Mouse (Mus musculus): ENCODE results near the gene Wdr37.
"Not testable (repeated sequence)": the region's sequence is repeated elsewhere in the genome, so short reads cannot be mapped to it uniquely, and the experiment has no call there.

Wdr37 gene

GRCm38 (mm10) chr13:8871314-8871962, at the start of gene Wdr37:
Wdr37 (minus strand) TSS chr13:8871909.
- ATAC-seq (ENCODE audit: insufficient number of reproducible peaks, low FRiP score, low TSS enrichment): peak; percentile 69

DNA sequence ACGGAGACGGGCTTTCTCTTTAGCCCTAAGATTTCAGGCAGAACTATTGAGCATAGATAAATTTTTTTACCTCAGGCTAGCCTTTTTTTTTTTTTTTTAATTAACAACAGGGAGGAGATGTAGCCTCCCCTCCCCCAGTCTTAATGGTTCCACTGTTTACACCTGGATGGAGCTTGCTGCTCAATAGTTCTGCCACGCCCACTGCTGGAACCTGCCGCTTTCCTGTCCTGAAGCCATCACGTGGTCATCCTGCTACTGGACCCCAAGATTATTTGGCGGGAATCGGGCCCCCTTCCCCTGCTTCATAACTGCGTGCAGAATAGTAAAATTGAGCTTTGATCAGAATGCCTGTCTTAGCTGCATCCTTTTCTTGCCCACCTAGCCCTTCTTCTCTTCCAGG, 42.2 kb upstream of the Wdr37 start:
- ATAC-seq (ENCODE audit: insufficient number of reproducible peaks, low FRiP score, low TSS enrichment): not testable (repeated sequence)

DNA sequence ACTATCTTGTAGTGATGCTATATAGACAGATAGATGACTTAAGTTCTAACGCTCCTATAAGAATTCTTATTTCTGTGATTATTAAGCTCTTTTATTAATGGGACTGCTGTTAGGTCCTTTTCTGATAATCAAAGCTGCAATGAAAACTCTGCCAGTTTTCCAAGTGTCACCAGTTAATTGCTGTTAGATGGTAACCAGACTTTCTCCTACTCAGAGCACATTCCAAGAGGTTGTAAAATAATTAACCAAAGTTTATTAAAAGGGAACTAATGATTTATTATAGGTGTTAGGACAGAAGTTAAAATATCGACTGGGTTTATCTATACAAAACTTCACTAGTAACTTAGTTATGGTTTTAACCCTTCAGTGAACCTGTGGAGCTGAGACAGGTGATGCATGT, 34.3 kb upstream of the Wdr37 start:
- ATAC-seq (ENCODE audit: insufficient number of reproducible peaks, low FRiP score, low TSS enrichment): not testable (repeated sequence)

DNA sequence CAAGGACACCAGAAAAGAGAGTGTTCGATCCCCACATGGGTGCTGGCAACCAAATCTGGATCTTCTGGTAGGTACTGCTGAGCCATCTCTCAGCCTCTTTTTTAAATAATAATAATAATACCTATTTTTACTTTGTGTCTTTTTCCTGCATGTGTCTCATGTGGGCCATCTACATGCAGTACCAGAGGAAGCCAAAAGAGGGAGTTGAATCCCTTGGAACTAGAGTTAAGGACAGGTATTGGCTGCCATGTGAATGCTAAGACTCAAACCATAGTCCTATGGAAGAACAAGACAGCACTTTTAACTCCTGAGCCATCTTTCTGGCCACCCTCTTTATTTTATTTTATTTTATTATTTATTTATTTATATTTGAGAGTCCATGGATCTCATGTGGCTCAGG, 16.9 kb upstream of the Wdr37 start:
- ATAC-seq (ENCODE audit: insufficient number of reproducible peaks, low FRiP score, low TSS enrichment): no peak

DNA sequence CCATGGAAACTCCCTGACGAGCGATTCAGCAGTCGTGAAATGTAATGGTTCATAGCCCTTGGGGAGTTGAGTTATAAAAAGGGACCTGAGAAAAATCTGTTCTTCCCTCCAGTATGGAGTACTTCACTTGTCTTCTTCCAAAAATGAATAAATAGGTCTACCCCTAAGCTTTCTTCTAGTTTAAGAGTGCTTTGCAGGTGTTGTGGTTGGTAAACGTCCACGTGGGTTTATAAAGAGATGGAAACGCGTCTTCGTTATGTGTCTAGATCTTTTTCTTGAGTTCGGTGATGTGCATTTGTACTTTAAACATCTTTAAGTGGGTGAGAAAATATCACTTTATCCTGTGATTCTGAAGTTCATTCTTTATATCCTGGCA, 14.5 kb upstream of the Wdr37 start:
- no peak for ATAC-seq (ENCODE audit: insufficient number of reproducible peaks, low FRiP score, low TSS enrichment)

- peak; percentile 98 for ATAC-seq (ENCODE audit: insufficient number of reproducible peaks, low FRiP score, low TSS enrichment)
Observed at GRCm38 (mm10) chr13:8885445-8886184, 13.9 kb upstream of the Wdr37 start, which contains the start of gene Idi1. Idi1 (plus strand) TSS chr13:8885501.

GRCm38 (mm10) chr13:8883870-8884269, 12.2 kb upstream of the Wdr37 start:
- not testable (repeated sequence) for ATAC-seq (ENCODE audit: insufficient number of reproducible peaks, low FRiP score, low TSS enrichment)

DNA sequence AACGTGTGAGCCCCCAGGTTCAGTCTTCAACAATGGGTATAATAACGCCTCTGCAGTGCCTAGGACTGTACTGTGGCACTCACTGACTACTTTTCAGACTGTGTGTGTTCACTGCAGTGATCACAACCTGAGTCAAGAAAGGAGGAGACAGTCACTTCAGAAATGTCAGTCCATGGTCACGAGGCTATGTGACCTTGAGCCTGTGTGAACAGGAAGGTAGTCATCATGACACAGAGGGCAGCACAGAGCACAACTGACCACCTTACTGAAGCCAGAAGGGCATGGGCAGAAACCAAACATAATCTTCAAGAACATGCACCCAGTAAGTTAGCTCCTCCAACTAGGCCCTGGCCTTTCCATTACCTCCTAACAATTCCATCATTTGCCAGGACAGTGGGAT, 9.9 kb upstream of the Wdr37 start:
- ATAC-seq (ENCODE audit: insufficient number of reproducible peaks, low FRiP score, low TSS enrichment): no peak

DNA sequence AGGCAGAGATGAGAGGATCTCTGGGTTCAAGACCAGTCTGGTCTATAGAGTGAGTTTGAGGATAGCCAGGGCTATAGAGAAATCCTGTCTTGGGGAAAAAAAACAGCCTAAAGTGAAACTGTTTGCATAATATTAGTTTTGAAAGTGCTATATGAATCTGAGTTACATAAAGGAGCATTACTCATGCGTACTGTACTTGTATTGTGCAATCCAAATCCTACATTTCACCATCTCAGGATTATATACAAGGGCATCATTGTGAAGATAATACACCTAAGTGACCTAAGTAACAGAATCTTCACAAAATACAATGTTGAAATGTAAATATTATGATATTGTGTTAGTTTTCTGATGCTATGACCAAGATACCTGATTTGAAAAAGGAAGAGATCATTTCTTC, 2.1 kb upstream of the Wdr37 start:
- ATAC-seq (ENCODE audit: insufficient number of reproducible peaks, low FRiP score, low TSS enrichment): no peak

DNA sequence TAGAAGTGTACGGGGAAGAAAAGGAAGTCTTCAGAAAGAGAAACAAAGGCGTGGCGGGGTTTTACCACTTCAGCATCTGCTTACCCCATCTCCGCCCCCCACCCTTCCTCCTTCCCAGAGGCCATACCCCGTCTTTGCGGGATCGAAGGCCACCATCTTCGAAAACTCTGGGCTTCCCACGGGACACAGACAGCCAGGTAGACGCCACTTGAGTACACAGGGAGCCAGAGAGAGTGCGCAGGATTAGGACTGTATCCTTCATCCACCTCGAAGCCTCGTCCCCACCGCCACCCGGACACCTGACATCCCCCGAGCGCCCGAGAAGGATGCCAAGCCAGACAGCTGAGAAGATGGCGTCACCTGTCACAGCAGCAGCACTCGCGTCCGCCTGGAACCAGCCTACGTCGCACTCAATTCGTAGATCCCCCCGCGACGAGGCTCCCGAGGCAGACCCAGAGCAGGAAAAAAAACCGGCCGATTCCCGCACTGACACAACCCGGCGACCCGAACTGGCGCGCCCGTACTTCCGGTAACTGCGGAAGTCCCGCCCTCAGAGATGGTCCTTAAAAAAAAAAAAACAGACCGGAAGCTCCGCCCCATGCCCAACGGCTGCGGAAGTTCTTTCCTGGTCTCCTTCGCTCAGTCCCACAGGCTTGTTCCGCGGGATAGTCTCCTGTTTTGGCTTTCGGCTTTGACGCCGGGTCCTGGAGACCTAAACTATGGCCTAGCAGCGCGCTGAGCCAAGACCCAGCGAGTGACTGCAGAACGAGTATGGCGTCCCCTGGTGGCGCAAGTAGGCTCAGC, 997 bp downstream of the Wdr37 start:
- peak; percentile 89 for ATAC-seq (ENCODE audit: insufficient number of reproducible peaks, low FRiP score, low TSS enrichment)

DNA sequence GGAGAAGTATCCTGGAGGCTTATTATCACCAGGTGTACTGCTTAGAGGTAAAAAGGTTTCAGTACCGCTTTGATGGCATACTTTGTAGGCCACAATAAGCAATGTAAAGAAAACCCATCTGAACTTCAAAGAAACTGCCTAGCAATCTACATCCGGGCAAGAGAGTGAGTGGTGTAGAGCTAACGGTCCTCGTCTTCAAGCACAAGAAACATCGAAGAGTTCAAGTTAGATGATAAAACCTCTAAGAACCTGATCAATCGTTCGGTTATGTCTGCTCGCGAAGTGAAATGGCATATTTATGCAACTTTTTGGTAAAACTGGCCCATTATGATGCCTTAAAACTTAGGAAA, 1.6 kb downstream of the Wdr37 start:
- ATAC-seq (ENCODE audit: insufficient number of reproducible peaks, low FRiP score, low TSS enrichment): no peak

DNA sequence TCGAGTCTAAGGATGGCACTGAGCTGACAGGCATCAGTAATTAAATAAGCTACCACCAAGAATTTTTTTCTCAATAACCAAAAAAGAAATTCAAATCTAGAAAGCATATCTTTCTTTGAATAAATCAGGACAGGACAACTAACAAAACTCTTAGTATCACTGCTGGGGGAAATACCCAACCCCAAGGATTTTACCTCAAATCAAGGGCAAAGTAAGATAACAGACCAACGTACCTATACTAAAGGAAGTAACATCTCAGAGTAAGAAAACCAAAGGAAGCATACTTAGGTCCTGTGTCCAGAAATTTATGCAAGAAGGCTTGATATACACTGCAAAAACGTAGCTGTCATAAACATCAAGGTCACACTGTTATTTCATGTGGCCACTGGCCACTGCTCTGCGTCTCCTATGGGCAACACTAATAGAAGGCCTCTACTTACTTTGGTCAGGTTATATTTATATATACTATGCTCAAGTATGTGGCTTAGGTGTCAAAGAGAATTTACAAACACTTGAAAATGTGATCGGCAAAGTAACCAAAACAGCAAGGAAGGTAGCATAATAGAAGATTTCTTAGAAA, 2.0 kb downstream of the Wdr37 start:
- no peak for ATAC-seq (ENCODE audit: insufficient number of reproducible peaks, low FRiP score, low TSS enrichment)

DNA sequence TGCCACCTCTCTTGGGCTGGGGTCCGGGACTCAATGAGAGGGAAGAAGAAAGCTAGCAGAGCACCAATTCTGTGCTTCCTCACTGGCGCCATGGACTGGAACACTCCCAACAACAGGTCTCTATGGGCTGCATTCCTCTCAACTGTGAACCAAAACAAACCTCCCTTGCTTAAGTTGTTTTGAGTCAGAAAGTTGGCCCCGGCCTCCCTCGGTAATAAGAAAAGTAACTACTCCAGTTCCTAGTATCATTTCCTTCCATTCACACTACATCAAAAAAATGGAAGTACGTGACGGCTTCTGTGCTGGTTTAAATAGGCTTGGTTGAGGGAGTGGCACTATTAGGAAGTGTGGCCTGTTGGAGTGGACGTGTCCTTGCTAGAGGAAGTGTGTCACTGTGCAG, 5.1 kb downstream of the Wdr37 start:
- ATAC-seq (ENCODE audit: insufficient number of reproducible peaks, low FRiP score, low TSS enrichment): no peak

DNA sequence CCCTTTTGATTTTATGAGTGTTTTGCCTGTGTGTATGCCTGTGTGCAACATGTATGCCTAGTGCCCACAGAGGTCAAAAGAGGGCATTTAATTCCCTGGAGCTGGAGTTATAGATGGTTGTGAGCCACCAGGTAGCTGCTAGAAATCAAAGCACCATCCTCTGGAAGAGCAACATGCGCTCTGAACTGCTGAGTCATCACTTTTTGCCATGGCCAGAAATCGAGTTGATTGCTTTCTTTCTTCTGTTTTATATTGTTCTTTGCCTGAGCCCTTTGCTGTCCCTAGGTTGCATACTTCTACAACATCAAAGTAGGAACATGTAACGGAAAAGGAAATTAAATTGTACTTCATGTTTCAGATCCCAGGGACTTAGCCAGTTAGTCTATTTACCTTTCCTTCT, 6.7 kb downstream of the Wdr37 start:
- no peak for ATAC-seq (ENCODE audit: insufficient number of reproducible peaks, low FRiP score, low TSS enrichment)

DNA sequence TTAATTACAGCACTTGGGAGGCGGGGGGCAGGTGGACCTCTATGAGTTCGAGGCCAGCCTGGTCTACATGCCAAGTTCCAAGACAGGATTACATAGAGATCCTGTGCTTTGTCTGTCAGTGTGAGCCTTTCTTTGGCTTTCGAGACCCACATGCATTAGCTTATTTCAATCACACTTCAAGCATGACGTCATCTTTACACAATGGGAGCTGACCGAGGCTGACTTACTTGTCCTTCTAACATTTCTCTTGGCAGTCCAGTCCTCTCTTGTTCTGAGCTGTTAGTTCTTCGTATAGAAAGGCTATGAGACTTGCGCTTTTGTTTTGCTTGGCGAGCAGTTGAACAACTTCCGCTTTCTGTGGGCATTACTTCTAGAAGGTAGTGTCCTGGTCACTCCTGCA, 10.8 kb downstream of the Wdr37 start:
- no peak for ATAC-seq (ENCODE audit: insufficient number of reproducible peaks, low FRiP score, low TSS enrichment)

DNA sequence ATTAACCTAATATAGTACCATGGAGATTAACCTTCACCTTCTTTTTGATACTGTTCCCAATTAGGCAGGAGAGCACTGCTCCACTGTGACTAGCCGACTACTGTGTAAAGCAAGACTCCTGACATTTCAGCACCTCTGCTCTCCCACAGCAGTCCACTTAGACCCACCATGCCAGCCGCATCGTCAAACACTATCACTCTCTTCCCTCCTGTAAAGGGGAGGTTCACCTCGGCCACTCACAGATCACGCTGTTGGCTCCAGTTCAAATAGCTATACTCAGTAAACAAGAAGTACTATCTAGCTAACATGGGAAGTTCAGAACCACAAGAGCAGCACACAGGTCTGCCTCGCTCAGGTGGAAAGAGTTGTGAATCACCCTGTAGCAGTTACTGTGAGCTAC, 13.3 kb downstream of the Wdr37 start:
- no peak for ATAC-seq (ENCODE audit: insufficient number of reproducible peaks, low FRiP score, low TSS enrichment)

- no peak for ATAC-seq (ENCODE audit: insufficient number of reproducible peaks, low FRiP score, low TSS enrichment)
Observed at GRCm38 (mm10) chr13:8854769-8855168, 16.9 kb downstream of the Wdr37 start.

- no peak for ATAC-seq (ENCODE audit: insufficient number of reproducible peaks, low FRiP score, low TSS enrichment)
Observed at GRCm38 (mm10) chr13:8853424-8853823, 18.3 kb downstream of the Wdr37 start.

GRCm38 (mm10) chr13:8849311-8849710, 22.4 kb downstream of the Wdr37 start:
- no peak for ATAC-seq (ENCODE audit: insufficient number of reproducible peaks, low FRiP score, low TSS enrichment)

- ATAC-seq (ENCODE audit: insufficient number of reproducible peaks, low FRiP score, low TSS enrichment): no peak
Observed at GRCm38 (mm10) chr13:8847702-8848101, 24.0 kb downstream of the Wdr37 start.

DNA sequence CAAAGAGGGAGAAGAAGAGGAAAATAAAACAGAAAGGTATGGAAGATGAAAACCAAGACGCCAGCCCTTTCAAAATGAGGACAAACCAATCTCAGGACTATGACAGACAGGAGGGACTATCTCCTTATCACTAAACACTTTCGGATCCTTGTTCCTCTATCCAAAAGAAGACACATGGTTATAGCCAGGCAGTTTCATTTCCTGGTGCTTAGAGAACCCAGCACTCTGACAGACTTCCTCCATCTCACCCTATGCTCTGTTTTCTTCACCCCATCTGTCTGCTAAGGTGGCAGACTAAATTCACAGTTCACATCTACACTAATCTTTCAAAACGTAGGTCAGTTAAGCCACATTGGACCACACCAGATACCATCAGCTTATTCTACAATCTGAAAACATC, 29.4 kb downstream of the Wdr37 start:
- no peak for ATAC-seq (ENCODE audit: insufficient number of reproducible peaks, low FRiP score, low TSS enrichment)
